Mouse (Mus musculus): ENCODE data around the gene Edem2. TPM values are rescaled to one million over a fixed set of nuclear protein-coding genes. Genes with fewer than 3 reads are reported as not detected.

The Edem2 gene
- polyA plus RNA-seq, 1 experiment from 2014 or later, result 44.8 TPM

DNA sequence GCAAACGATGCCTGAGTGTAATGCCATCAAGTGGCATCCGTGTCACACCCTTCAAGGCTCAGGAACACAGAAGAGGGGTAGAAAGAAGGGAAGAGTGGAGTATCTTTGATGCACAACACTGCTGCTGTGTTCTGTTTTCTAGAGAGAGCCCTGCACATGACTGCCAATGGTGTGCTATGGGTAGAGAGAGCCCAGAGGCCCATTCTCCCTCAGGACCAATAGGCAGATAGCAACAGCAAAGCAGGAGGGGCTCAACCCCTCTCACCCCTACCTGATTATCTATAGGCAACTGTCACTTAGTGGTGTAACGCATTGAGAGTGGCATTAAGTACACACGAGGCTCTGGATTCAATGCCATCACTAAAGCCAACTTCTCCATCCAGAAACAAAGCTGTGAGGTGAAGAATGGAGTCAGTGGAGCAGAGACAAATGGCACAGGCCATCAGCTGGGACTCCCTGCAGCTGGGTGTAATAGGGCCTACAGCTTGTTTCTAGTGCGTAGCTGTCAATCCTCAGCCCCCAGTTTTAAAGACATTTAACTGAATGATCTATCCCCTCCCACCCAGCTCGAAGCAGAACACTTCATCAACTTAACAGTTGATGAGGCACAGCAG lies 73.4 kb downstream of the Edem2 start:
- ATAC-seq (ENCODE audit: low FRiP score, low TSS enrichment), result no peak
- Histone ChIP-seq H3K9ac (replicated peaks; ENCODE audit: low read length) (no peak overlapping the region), H3K27ac (ENCODE audit: low read length) (no peak overlapping the region), H3K4me2 (replicated peaks; ENCODE audit: low read depth, low read length) (no peak overlapping the region), H3K9me3 (ENCODE audit: low read length) (no peaks in the 10 kb centered on the region), H3K27me3 (ENCODE audit: insufficient read depth, low read length) (no peaks in the 10 kb centered on the region), H3K36me3 (ENCODE audit: insufficient read depth, low read length) (peaks cover 60% of the 10 kb centered on the region), H3K4me1 (ENCODE audit: insufficient read depth, low read length) (no peaks in the 10 kb centered on the region), H3K4me3 (ENCODE audit: low read length) (no peak overlapping the region)
- WGBS, result 88% methylated on average over 6 of the region's 6 CpGs

DNA sequence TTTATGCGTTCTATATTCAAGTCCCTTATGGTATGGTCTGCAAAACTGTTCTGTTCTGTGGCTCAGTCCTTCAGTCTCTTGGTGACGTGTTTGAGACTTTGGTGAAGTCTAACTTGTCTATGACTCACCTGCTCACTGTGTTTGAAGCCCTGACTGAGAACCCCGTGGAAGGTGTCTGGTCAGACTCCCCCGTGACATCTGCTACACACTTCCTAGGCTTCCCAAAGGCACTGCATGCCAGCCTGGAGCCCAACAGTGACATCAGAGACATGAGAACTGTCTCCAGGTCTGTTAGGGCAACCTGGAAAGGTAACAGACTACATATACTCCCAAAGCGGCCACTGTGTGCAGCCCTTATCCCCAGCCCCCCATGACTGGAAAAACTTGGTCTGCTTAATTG lies 76.7 kb downstream of the Edem2 start:
- Histone ChIP-seq H3K27ac (ENCODE audit: low read length) (no peak overlapping the region), H3K4me1 (ENCODE audit: insufficient read depth, low read length) (no peaks in the 10 kb centered on the region), H3K4me2 (replicated peaks; ENCODE audit: low read depth, low read length) (no peak overlapping the region), H3K4me3 (ENCODE audit: low read length) (no peak overlapping the region), H3K36me3 (ENCODE audit: insufficient read depth, low read length) (peaks cover 78% of the 10 kb centered on the region), H3K9me3 (ENCODE audit: low read length) (no peaks in the 10 kb centered on the region), H3K27me3 (ENCODE audit: insufficient read depth, low read length) (no peaks in the 10 kb centered on the region), H3K9ac (replicated peaks; ENCODE audit: low read length) (no peak overlapping the region)
- WGBS, result 93% methylated on average over 5 of the region's 5 CpGs
- no peak for ATAC-seq (ENCODE audit: low FRiP score, low TSS enrichment)

Other genes starting within 250 kb of the Edem2 start
- gene Acss2, start 211.5 kb downstream of the Edem2 start, polyA plus RNA-seq (2015; fragmentation: Nextera tagmentation; extraction: Ambion mirVana), result 14.7 and 16.0 TPM in 2 replicates
- 3.7 and 3.9 TPM in 2 replicates for gene Ggt7, start 211.2 kb downstream of the Edem2 start, polyA plus RNA-seq (2015; fragmentation: Nextera tagmentation; extraction: Ambion mirVana)
- gene Gss, start 136.7 kb downstream of the Edem2 start, polyA plus RNA-seq (2015; fragmentation: Nextera tagmentation; extraction: Ambion mirVana), result 65.2 and 71.3 TPM in 2 replicates
- 0.56 and 1.7 TPM in 2 replicates for gene Myh7b, start 118.3 kb downstream of the Edem2 start, polyA plus RNA-seq (2015; fragmentation: Nextera tagmentation; extraction: Ambion mirVana)
- gene Trpc4ap, start 37.1 kb downstream of the Edem2 start, polyA plus RNA-seq (2015; fragmentation: Nextera tagmentation; extraction: Ambion mirVana), result 135 and 143 TPM in 2 replicates
- not detected in 2 replicates for gene Gm17581, start 6.4 kb upstream of the Edem2 start, polyA plus RNA-seq (2015; fragmentation: Nextera tagmentation; extraction: Ambion mirVana)
- gene Procr, start 21.6 kb upstream of the Edem2 start, polyA plus RNA-seq (2015; fragmentation: Nextera tagmentation; extraction: Ambion mirVana), result 13.0 and 13.1 TPM in 2 replicates
- 0.07 and 0.09 TPM in 2 replicates for gene Mmp24, start 45.9 kb upstream of the Edem2 start, polyA plus RNA-seq (2015; fragmentation: Nextera tagmentation; extraction: Ambion mirVana)
- 18.9 and 20.0 TPM in 2 replicates for gene BC029722, start 90.0 kb upstream of the Edem2 start, polyA plus RNA-seq (2015; fragmentation: Nextera tagmentation; extraction: Ambion mirVana)
- gene Eif6, start 97.5 kb upstream of the Edem2 start, polyA plus RNA-seq (2015; fragmentation: Nextera tagmentation; extraction: Ambion mirVana), result 216 and 233 TPM in 2 replicates
- gene Fam83c, start 105.4 kb upstream of the Edem2 start, polyA plus RNA-seq (2015; fragmentation: Nextera tagmentation; extraction: Ambion mirVana), result 0.18 and 0.21 TPM in 2 replicates
- 84.1 and 94.3 TPM in 2 replicates for gene Uqcc1, start 200.8 kb upstream of the Edem2 start, polyA plus RNA-seq (2015; fragmentation: Nextera tagmentation; extraction: Ambion mirVana)
- not detected in 2 replicates for gene Gm15557, start 211.3 kb upstream of the Edem2 start, polyA plus RNA-seq (2015; fragmentation: Nextera tagmentation; extraction: Ambion mirVana)
- 0.64 and 1.3 TPM in 2 replicates for gene Gdf5, start 215.9 kb upstream of the Edem2 start, polyA plus RNA-seq (2015; fragmentation: Nextera tagmentation; extraction: Ambion mirVana)
- gene Cep250, start 227.0 kb upstream of the Edem2 start, polyA plus RNA-seq (2015; fragmentation: Nextera tagmentation; extraction: Ambion mirVana), result 18.1 and 19.8 TPM in 2 replicates

Data from kidney, embryonic 16.5 days (tissue).